Mouse (Mus musculus): ENCODE data around the gene Ccn2. TPM values are rescaled to one million over a fixed set of nuclear protein-coding genes. Genes with fewer than 3 reads are reported as not detected.

Gene Ccn2
- polyA plus RNA-seq, 1 experiment: 199 TPM

DNA sequence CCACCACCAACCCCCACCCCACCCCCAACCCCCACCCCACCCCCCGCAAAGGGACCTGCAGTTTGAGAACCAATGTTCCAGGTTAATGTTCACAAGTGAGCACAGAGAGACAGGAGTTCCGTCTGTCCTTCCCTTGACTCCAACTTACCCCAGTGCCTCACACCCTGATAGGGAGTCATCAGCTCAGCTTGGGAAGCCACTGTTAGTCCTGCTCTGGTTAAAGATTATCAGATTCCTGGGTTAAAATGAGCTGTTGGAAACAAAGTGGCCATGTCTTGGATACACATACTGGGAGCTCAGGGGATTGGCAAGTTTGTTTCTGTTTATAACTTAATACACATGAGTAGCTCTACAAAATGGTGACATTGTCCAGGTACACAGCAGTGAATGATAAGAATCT is 41.7 kb downstream of the Ccn2 start:
- Histone ChIP-seq H3K4me3 (replicated peaks; ENCODE audit: extremely low read depth, low read depth, low read length) (no peak overlapping the region), H3K4me1 (ENCODE audit: control insufficient read depth, insufficient read depth, low read length) (no peaks in the 10 kb centered on the region; the same call in 1 of the 2 replicates)
- DNase-seq: no peak
- no peak for TF ChIP-seq POLR2A (IDR thresholded peaks at IDR 0.05; ENCODE audit: borderline replicate concordance, extremely low read depth, low read depth, low read length)
- TF ChIP-seq CTCF (IDR thresholded peaks at IDR 0.05; ENCODE audit: insufficient read depth, low read length): no peak
- 87% methylated on average over 2 of the region's 2 CpGs for WGBS

- TF ChIP-seq CTCF (IDR thresholded peaks at IDR 0.05; ENCODE audit: insufficient read depth, low read length): no peak
- no peak for TF ChIP-seq POLR2A (IDR thresholded peaks at IDR 0.05; ENCODE audit: borderline replicate concordance, extremely low read depth, low read depth, low read length)
- no peak for DNase-seq
These were observed 43.2 kb downstream of the Ccn2 start for GRCm38 (mm10) chr10:24638306-24639070.

GRCm38 (mm10) chr10:24639596-24639995 is 44.4 kb downstream of the Ccn2 start:
- no peak for TF ChIP-seq POLR2A (IDR thresholded peaks at IDR 0.05; ENCODE audit: borderline replicate concordance, extremely low read depth, low read depth, low read length)
- no peak for TF ChIP-seq CTCF (IDR thresholded peaks at IDR 0.05; ENCODE audit: insufficient read depth, low read length)
- 48% methylated on average over 7 of the region's 7 CpGs for WGBS
- H3K4me3 ChIP-seq (replicated peaks; ENCODE audit: extremely low read depth, low read depth, low read length): no peak overlapping the region
- no peak for DNase-seq
- no peaks in the 10 kb centered on the region; the same call in 1 of the 2 replicates for H3K4me1 ChIP-seq (ENCODE audit: control insufficient read depth, insufficient read depth, low read length)

More at GRCm38 (mm10) chr10:24638306-24639070, 43.2 kb downstream of the Ccn2 start:
- no peak overlapping the region for H3K4me3 ChIP-seq (replicated peaks; ENCODE audit: extremely low read depth, low read depth, low read length)
- 17% methylated on average over 10 of the region's 10 CpGs for WGBS
- no peaks in the 10 kb centered on the region; the same call in 1 of the 2 replicates for H3K4me1 ChIP-seq (ENCODE audit: control insufficient read depth, insufficient read depth, low read length)

DNA sequence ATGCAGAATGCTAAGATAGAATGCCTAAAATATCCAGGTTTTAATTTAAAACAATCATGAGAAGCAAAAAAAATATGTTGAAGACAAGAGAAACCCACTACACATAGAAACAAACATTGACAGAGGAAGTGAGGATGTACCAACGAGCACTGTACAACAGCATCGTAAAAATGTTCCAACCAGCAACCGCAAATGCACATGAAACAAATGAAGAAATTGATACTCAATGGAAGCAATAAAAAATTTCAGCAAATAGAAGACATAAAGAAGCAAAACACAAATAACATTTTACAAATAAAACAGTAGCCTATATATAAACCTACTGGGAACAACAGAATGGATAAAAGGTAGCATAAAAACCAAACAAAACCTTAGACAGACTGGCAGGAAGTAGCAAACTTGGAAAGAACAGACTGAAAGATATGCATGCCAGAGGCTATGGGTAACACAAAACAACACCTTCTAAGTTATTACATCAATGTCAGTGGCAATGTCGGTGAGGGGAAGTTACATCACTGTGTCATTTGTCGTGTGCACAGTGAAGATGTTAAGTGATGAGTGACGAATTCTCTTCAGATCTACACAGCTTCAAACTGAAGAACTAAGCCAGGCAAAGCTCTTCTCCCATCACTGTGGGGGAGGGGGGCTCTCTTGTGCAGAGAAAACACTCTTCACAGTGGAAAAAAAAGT is 45.1 kb downstream of the Ccn2 start:
- H3K4me3 ChIP-seq (replicated peaks; ENCODE audit: extremely low read depth, low read depth, low read length): no peak overlapping the region
- H3K4me1 ChIP-seq (ENCODE audit: control insufficient read depth, insufficient read depth, low read length): no peaks in the 10 kb centered on the region; the same call in 1 of the 2 replicates
- TF ChIP-seq CTCF (IDR thresholded peaks at IDR 0.05; ENCODE audit: insufficient read depth, low read length): no peak
- no peak for TF ChIP-seq POLR2A (IDR thresholded peaks at IDR 0.05; ENCODE audit: borderline replicate concordance, extremely low read depth, low read depth, low read length)
- no peak for DNase-seq
- WGBS: 63% methylated on average over 6 of the region's 6 CpGs

DNA sequence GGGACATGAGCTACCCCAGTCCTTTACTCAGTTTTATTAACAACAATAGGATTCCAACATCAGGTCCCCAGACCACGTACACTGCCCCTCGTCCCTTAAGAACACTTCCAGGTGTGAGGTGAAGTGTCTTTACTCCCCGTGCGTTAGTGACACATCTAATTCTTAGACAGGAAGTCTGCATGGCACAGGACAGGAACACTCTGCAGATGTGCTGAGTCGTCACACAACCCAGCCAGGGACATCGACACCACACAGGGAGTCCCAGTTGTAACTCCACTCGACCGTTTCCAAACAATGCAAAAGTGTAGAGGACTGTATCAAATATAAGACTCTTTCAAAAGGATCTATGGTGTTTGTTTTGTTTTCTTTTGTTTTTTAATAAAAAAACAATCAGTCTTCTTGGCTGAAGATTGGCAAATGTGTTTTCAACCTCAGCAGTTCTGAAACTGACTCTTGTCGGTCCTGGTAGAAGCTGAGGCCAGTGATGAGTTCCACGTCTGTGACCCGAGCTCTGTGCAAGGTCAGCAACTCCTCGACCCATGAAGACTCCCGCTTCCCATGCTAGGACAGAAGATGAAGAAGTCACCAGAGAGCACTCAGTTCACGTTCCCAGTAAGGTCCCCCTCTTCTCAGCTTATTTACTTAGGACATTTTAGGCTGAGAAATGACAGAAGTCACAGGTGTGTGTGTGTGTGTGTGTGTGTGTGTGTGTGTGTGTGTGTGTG is 46.3 kb downstream of the Ccn2 start:
- no peak for DNase-seq
- TF ChIP-seq POLR2A (IDR thresholded peaks at IDR 0.05; ENCODE audit: borderline replicate concordance, extremely low read depth, low read depth, low read length) (no peak), CTCF (IDR thresholded peaks at IDR 0.05; ENCODE audit: insufficient read depth, low read length) (no peak)
- H3K4me1 ChIP-seq (ENCODE audit: control insufficient read depth, insufficient read depth, low read length): no peaks in the 10 kb centered on the region; the same call in 1 of the 2 replicates
- 54% methylated on average over 14 of the region's 14 CpGs for WGBS
- H3K4me3 ChIP-seq (replicated peaks; ENCODE audit: extremely low read depth, low read depth, low read length): no peak overlapping the region

GRCm38 (mm10) chr10:24642796-24643580 is 47.7 kb downstream of the Ccn2 start:
- Histone ChIP-seq H3K4me3 (replicated peaks; ENCODE audit: extremely low read depth, low read depth, low read length) (no peak overlapping the region), H3K4me1 (ENCODE audit: control insufficient read depth, insufficient read depth, low read length) (no peaks in the 10 kb centered on the region; the same call in 1 of the 2 replicates)
- no peak for TF ChIP-seq POLR2A (IDR thresholded peaks at IDR 0.05; ENCODE audit: borderline replicate concordance, extremely low read depth, low read depth, low read length)
- TF ChIP-seq CTCF (IDR thresholded peaks at IDR 0.05; ENCODE audit: insufficient read depth, low read length): no peak
- WGBS: 71% methylated on average over 11 of the region's 11 CpGs
- no peak for DNase-seq

DNA sequence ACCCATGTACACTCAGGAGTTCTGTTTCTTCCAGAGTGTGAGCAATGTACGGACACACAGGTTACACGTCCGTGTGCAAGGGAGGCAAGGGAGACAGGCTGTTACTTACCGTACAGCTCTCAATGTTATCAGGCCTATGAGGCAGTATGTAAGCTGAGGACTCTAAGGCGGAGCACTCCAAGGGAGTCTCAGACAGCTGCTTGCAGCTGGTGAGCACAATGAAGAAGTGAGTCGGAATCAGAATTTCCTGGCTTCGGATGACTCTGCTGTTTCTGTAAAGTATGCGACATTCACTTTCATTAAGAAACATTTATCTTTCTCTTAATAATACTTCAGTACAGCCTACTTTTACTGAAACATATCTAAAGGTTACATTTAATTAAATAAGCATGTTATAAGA is 49.9 kb downstream of the Ccn2 start:
- DNase-seq: no peak
- WGBS: 78% methylated on average over 8 of the region's 8 CpGs
- Histone ChIP-seq H3K4me1 (ENCODE audit: control insufficient read depth, insufficient read depth, low read length) (no peaks in the 10 kb centered on the region), H3K4me3 (replicated peaks; ENCODE audit: extremely low read depth, low read depth, low read length) (no peak overlapping the region)
- TF ChIP-seq POLR2A (IDR thresholded peaks at IDR 0.05; ENCODE audit: borderline replicate concordance, extremely low read depth, low read depth, low read length) (no peak), CTCF (IDR thresholded peaks at IDR 0.05; ENCODE audit: insufficient read depth, low read length) (no peak)

Other genes with a start within 250 kb of the Ccn2 start
- 1.2 and 2.4 TPM in 2 replicates for gene Enpp1, start 116.7 kb downstream of the Ccn2 start, polyA plus RNA-seq (2012; rRNA removed)
- 0.61 and 0.92 TPM in 2 replicates for gene Enpp3, start 247.4 kb downstream of the Ccn2 start, polyA plus RNA-seq (2012; rRNA removed)

Measured in lung, adult 2 months (tissue).